Mouse (Mus musculus) gastrocnemius, postnatal 36 days (tissue): ENCODE measurements around the gene Ppt2. TPM values are rescaled to one million over a fixed set of nuclear protein-coding genes. Genes with fewer than 3 reads are reported as not detected.

Experiments
- DNase-seq, 2 experiments: peaks; one replicate each; pipeline ENCODE4 v3.0.0; 2022
- intact Hi-C: fragments of 180-260 bp; cut with DNase I; formaldehyde crosslinking; loops from one replicate; pipeline ENCODE4 v1.15.1; 2025
- long read RNA-seq, 2 experiments: library from polyadenylated mRNA; stranded (forward); transcript quantifications; one replicate each; pipeline ENCODE4 v2.0.0; 2021
- total RNA-seq, 2 experiments: library from RNA; stranded (reverse); gene quantifications; 2 replicates each; pipeline ENCODE4 v1.2.3; 2021

Ppt2 gene
- 10 to 100 TPM; 36.2 to 40.0 TPM for total RNA-seq
- long read RNA-seq, experiment 1, partial matches to known transcripts = 0 of 24 reads
- long read RNA-seq, experiment 1, other reads (novel, unspliced or antisense) = 21 of 24 reads
- long read RNA-seq, experiment 2, partial matches to known transcripts = 3 of 51 reads
- long read RNA-seq, experiment 2, other reads (novel, unspliced or antisense) = 39 of 51 reads

DNA sequence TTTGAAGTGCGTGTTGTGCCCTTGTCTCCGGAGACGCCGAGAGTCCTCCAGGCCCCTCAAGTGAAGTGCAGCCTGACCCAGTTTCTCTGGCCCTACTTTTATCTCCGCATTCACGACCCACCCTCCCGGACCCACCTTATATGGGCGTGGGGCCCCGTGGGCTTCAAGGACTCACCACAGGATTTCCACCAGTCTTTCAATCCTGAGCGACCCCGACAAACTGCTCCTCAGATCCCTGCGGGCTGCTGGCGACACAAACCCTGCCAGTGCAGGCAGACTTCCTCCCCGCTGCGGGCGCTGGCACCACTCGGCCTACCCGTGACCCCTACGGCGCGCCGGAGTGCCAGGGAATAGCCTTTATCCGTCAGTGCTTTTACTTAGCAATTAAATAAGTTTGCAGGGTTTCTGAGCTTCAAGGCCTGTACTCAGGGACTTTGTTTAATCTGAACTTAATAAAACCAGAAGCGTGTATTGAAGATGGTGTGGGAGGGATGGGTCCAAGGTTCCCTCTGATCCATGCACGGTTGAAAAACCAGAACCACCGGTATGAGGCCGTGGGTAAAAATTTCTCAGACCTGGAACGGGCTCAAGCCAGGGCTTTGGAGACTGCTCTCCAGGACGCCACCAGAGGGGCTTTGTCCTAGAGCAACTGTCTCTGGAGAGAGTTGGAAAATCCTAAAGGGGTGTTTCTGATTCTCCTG lies at the start of gene Ppt2:
Ppt2 (minus strand) TSS at position 568 of the 701 bp plus-strand sequence.
- intact Hi-C loops = no loop called here
- DNase-seq = peak; percentile 32 to 55

DNA sequence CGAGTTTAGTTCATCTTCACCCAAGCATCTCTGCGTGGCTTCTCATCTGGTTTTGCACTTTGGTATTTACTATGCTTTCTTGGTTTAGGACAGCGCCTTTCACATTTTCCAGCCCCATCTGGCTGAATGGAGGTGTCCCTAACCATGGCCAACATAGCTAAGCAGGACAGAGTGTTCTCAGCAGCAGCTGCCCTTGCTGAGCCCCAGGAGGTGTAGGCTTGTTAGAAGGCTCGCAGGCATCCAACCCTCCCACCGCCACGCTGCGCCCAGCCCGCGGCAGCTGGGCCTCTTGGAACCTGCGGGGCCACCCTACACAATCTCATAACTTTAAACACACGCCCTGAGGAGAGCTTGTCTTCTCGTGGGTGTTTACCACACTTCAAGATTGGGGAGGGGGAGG lies 48.4 kb upstream of the Ppt2 start:
- no peak for DNase-seq
- intact Hi-C loops = no loop called here

DNA sequence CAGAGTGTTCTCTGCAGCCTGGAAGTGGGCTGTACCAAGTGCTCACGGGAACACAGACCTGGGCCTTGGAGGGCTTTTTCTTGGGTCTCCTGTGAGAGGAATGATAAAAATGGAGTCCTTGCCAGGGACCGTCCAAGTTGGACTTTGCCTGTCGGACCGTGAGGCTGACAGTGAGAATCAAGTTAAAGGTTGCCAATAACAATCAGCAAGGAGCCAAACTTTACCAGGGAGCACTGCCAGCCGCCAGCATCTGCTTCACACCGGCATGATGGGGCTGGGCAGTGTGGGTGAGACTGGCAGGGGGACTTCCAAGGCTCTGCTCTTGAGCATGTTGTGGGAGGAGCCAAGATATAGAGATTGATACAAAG lies 47.8 kb upstream of the Ppt2 start:
- DNase-seq = no peak
- intact Hi-C loops = no loop called here

- intact Hi-C loops = no loop called here
- DNase-seq = no peak
Measured at GRCm38 (mm10) chr17:34675205-34676092, 47.1 kb upstream of the Ppt2 start.

DNA sequence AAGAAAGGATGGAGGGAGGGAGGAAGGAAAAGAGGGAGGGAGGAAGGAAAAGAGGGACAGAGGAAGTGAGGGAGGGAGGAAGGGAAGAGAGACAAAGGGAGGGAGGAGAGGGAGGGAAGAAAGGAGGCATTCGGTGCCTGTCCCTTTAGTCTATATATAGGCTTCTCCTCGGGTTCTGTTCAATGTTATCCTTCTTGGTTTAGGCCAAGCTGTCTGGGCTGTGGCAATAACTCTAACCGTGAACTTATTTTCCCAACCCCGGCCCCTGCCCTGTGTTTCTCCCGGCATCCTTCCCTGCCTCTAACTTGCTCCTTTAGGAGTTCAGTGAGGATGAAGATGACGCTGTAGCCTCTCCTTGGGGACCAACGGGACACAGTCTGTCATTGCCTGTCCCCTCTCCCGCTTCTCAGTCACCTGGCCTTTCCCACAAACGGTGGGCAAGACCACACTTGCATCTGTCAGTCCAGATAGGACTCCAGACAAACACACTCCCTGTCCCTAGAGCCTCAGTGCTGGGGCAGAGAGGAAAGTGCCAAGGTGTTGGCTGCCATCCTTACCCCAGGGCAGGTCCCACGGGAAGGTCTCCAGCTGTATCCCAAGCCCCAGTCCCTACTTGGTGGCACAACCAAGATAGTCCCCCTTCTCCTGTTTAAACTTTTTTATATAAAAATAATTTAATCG lies 46.4 kb upstream of the Ppt2 start:
- no peak for DNase-seq
- intact Hi-C loops = no loop called here

- DNase-seq = no peak
Measured at GRCm38 (mm10) chr17:34673139-34673538, 44.8 kb upstream of the Ppt2 start.

DNA sequence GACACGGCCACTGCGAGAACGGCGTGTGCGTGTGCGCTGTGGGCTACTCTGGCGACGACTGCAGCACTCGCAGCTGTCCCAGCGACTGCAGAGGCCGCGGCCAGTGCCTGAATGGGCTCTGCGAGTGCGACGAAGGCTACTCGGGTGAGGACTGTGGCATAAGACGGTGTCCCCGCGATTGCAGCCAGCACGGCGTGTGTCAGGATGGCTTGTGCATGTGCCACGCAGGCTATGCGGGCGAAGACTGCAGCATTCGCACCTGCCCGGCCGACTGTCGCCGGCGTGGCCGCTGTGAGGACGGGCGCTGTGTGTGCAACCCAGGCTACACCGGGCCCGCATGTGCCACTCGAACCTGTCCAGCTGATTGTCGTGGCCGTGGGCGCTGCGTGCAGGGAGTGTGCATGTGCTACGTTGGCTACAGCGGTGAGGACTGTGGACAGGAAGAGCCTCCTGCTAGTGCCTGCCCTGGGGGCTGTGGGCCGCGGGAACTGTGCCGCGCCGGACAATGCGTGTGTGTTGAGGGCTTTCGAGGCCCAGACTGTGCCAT lies 44.0 kb upstream of the Ppt2 start:
- intact Hi-C loops = no loop called here
- DNase-seq = no peak

More at GRCm38 (mm10) chr17:34673139-34673538, 44.8 kb upstream of the Ppt2 start:
- intact Hi-C loops = no loop called here

GRCm38 (mm10) chr17:34671151-34672066 lies 43.1 kb upstream of the Ppt2 start:
- intact Hi-C loops = no loop called here
- DNase-seq = no peak

DNA sequence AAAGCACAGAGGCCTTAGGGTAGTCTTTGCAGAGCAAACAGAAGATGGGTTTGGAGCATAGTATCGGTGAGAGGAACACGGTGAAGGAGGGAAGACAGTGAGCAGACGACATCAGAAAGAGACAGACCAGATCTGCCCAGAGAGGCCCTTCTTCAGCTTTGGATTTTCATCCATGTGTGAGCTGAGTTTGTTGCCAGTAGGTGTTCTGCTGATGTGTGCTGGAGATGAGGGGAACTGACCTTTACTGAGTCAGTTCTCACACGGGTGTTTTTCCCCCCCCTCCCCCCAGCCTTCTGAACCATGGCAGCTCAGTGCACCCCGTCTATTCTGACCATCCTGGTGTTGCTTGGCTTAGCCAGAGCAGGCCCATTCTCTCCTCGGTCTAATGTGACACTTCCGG lies 41.9 kb upstream of the Ppt2 start, which contains the start of gene Tnxb:
Tnxb (plus strand) TSS at position 301 of the 400 bp plus-strand sequence.
- intact Hi-C loops = no loop called here
- DNase-seq = no peak

- no peak for DNase-seq
- intact Hi-C loops = no loop called here
Measured at GRCm38 (mm10) chr17:34664472-34664871, 36.2 kb upstream of the Ppt2 start.

GRCm38 (mm10) chr17:34663558-34663957 lies 35.2 kb upstream of the Ppt2 start:
- DNase-seq = no peak
- intact Hi-C loops = no loop called here

GRCm38 (mm10) chr17:34662978-34663377 lies 34.7 kb upstream of the Ppt2 start:
- intact Hi-C loops = no loop called here

GRCm38 (mm10) chr17:34662468-34662867 lies 34.2 kb upstream of the Ppt2 start:
- DNase-seq = no peak
- intact Hi-C loops = no loop called here

More at GRCm38 (mm10) chr17:34662978-34663377, 34.7 kb upstream of the Ppt2 start:
- DNase-seq = no peak

GRCm38 (mm10) chr17:34661121-34661591 lies 32.8 kb upstream of the Ppt2 start:
- intact Hi-C loops = no loop called here
- DNase-seq = peak in 1 of 2 experiments; percentile 65

DNA sequence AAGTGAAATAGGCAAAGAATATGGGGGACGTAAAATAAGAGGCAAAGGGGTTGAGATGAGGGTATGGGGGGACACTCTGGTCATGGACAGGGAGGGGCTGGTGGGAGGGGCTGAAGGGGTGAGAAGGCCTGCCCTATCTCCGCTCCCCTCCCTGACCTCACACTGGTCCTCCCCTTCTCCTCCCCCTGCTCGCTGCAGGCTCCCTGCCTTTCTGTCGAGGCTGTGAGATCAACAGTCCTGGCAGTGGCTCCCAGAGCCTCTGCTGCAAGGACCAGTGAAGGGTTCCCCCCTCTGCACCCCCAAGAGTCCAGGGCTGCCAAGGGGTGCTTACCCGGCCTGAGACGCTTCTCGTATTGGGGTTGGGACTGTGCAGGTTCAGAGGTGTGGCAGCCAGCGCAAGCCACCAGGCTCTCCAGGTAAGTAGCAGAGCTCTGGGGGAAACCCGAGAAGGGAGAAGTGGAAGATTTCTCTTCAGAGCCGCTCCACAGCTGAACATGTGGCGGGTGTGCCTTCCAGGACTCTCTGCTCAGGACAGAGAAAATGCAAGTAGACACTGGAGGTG lies 32.0 kb upstream of the Ppt2 start:
- intact Hi-C loops = no loop called here
- DNase-seq = peak in 1 of 2 experiments; percentile 65

GRCm38 (mm10) chr17:34659897-34660214 lies 31.5 kb upstream of the Ppt2 start:
- intact Hi-C loops = no loop called here
- no peak for DNase-seq

DNA sequence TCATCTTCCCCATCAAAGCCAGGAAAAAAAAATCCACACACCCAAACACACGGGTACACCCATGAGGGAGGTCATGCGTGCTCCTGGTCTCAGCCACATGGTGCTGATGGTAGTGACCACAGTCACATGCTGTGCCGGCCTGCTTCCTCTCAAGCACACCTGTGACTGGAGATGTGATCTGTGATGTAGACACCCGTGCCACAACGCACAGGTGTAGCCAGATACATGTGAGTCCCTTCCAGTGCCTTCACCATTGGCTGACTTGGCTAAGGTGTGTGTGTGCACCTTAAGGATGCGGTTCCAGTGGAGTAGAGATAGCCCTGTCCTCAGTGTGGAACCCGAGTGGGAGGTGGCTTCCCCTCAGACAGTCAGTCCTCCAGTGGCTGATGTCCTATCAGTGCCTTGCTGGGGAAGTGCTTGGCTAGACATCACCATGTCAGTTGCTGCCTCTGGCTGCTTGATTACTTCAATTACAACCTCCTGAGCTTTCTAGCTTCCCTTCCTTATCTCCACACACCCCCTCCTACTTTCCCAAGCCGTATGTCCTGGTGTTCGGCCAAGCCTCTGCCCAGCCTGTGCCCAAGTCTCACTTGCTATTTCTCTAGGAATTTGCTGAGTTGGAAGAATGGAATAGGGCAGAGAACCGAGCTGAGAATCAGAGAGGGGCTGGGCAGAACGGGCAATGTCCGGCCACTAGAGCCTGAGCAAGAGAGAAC lies 31.0 kb upstream of the Ppt2 start:
- intact Hi-C loops = no loop called here
- DNase-seq = no peak

DNA sequence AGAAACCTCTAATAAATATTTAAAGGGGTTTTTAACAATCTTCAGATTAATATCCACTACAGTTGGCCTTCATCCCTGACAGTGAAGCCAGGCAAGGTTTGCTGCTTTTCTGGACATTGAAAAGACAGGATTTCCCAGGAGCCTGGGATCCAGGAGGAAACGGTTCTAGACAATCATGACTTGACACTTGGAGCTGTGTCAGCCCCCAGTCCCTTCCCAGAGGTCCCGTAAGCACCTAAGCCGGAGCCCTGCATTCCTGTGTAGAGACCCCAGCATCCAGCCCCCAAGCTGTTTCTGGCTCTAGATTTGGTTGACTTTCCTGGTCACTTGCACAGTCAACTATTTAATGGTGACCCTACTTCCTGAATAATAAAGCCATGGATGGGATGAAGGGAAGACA lies 30.3 kb upstream of the Ppt2 start:
- intact Hi-C loops = no loop called here
- no peak for DNase-seq
